Mouse (Mus musculus) limb, embryonic 14.5 days (tissue): ENCODE results near the gene Syne1. TPM values are rescaled to one million over a fixed set of nuclear protein-coding genes. Genes with fewer than 3 reads are reported as not detected.

ENCODE experiments used
- ATAC-seq: fragments of 200-750 bp; cut with Nextera tagmentation; 2 replicates; pipeline ENCODE4 v1.8.0; 2017; ENCODE audit warnings: low read depth, moderate number of reproducible peaks, moderate TSS enrichment; ENCODE audit not compliant: low FRiP score
- DNase-seq: peaks from one replicate; pipeline ENCODE4 v3.0.0-alpha.2; 2015; ENCODE audit warnings: low spot score
- H3K27ac ChIP-seq: fragments of 300-500 bp; sonication (generic); replicated peaks from 2 replicates; pipeline ENCODE4 v1.5.1; 2014; ENCODE audit warnings: low read depth, mild to moderate bottlenecking, low read length, moderate library complexity, mixed read lengths
- H3K27me3 ChIP-seq: fragments of 300-500 bp; sonication (generic); 2 replicates; pipeline ENCODE4 v1.6.1; 2014; ENCODE audit warnings: low read length, mixed read lengths; ENCODE audit not compliant: control insufficient read depth, insufficient read depth
- H3K36me3 ChIP-seq: fragments of 300-500 bp; sonication (generic); 2 replicates; pipeline ENCODE4 v1.6.1; 2014; ENCODE audit warnings: mild to moderate bottlenecking, low read length, moderate library complexity, mixed read lengths; ENCODE audit not compliant: control insufficient read depth, insufficient read depth
- H3K4me1 ChIP-seq: fragments of 300-500 bp; sonication (generic); 2 replicates; pipeline ENCODE4 v1.6.1; 2014; ENCODE audit warnings: antibody characterized with exemption, low read length, mixed read lengths; ENCODE audit not compliant: control insufficient read depth, insufficient read depth
- H3K4me2 ChIP-seq: fragments of 300-500 bp; sonication (generic); replicated peaks from 2 replicates; pipeline ENCODE4 v1.6.1; 2014; ENCODE audit warnings: low read depth, mild to moderate bottlenecking, low read length, moderate library complexity; ENCODE audit not compliant: severe bottlenecking
- H3K4me3 ChIP-seq: fragments of 300-500 bp; sonication (generic); replicated peaks from 2 replicates; pipeline ENCODE4 v1.5.1; 2014; ENCODE audit warnings: low read length
- H3K9ac ChIP-seq: fragments of 300-500 bp; sonication (generic); 2 replicates; pipeline ENCODE4 v1.6.1; 2014; ENCODE audit warnings: mild to moderate bottlenecking, low read depth, low read length, moderate library complexity; ENCODE audit not compliant: severe bottlenecking
- H3K9me3 ChIP-seq: fragments of 300-500 bp; sonication (generic); 2 replicates; pipeline ENCODE4 v1.6.1; 2016; ENCODE audit warnings: low read length; ENCODE audit not compliant: control insufficient read depth
- POLR2A ChIP-seq: fragments of 200-500 bp; IDR thresholded peaks from 2 replicates; pipeline ENCODE4 v1.8.0; 2012; ENCODE audit warnings: inconsistent platforms, mild to moderate bottlenecking, moderate library complexity, borderline replicate concordance; ENCODE audit not compliant: insufficient read depth, insufficient read length; ENCODE audit errors: extremely low read depth
- WGBS: fragments of 180-500 bp; shearing (Covaris S2); extraction: QIAGEN DNeasy Blood & Tissue Kit; methylation state at CpG from one replicate; pipeline ENCODE4 v1.1.7; 2014; 5-methylcytosine and 5-hydroxymethylcytosine counted together
- polyA plus RNA-seq, 2 experiments: library from polyadenylated mRNA; depleted of rRNA in 1 of 2; stranded (reverse) in 1 of 2; unstranded in 1 of 2; fragments of >200 nt; fragmentation: Nextera tagmentation in 1 of 2; extraction: Ambion mirVana in 1 of 2; gene quantifications; 2 replicates each; pipeline versions ENCODE4 v1.2.1 to v1.2.3; 2012 to 2014

The Syne1 gene
- polyA plus RNA-seq, 2 experiments = 11.0 to 11.3 TPM

- DNase-seq (no peak), ATAC-seq (no peak)
- H3K27me3 ChIP-seq = no peaks in the 10 kb centered on the region
- no peak overlapping the region for H3K27ac ChIP-seq
- H3K4me2 ChIP-seq = no peak overlapping the region
- peaks cover 12% of the 10 kb centered on the region for H3K36me3 ChIP-seq
- WGBS = 83% methylated on average over 15 of the region's 15 CpGs
- no peaks in the 10 kb centered on the region for H3K9me3 ChIP-seq
- no peak overlapping the region for H3K9ac ChIP-seq
- no peaks in the 10 kb centered on the region for H3K4me1 ChIP-seq
- H3K4me3 ChIP-seq = no peak overlapping the region
- TF ChIP-seq POLR2A = no peak
Measured at GRCm38 (mm10) chr10:5032192-5033048, 518.9 kb downstream of the Syne1 start.

- Histone ChIP-seq H3K27me3 (no peaks in the 10 kb centered on the region), H3K4me1 (no peaks in the 10 kb centered on the region), H3K4me3 (no peak overlapping the region), H3K27ac (no peak overlapping the region), H3K4me2 (no peak overlapping the region), H3K9me3 (no peaks in the 10 kb centered on the region), H3K36me3 (peaks cover 8% of the 10 kb centered on the region), H3K9ac (no peak overlapping the region)
- DNase-seq = no peak
- no peak for TF ChIP-seq POLR2A
- 75% methylated on average over 1 of the region's 1 CpGs for WGBS
- no peak for ATAC-seq
Measured at GRCm38 (mm10) chr10:5029883-5030282, 521.4 kb downstream of the Syne1 start.

GRCm38 (mm10) chr10:5029161-5029560, 522.1 kb downstream of the Syne1 start:
- no peak overlapping the region for H3K4me2 ChIP-seq
- no peak for TF ChIP-seq POLR2A
- no peak overlapping the region for H3K4me3 ChIP-seq
- no peak overlapping the region for H3K27ac ChIP-seq
- WGBS = 53% methylated on average over 2 of the region's 2 CpGs
- H3K36me3 ChIP-seq = peaks cover 8% of the 10 kb centered on the region
- H3K9me3 ChIP-seq = no peaks in the 10 kb centered on the region
- no peaks in the 10 kb centered on the region for H3K27me3 ChIP-seq
- ATAC-seq (no peak), DNase-seq (no peak)
- H3K4me1 ChIP-seq = no peaks in the 10 kb centered on the region
- H3K9ac ChIP-seq = no peak overlapping the region

- Histone ChIP-seq H3K27ac (no peak overlapping the region), H3K4me1 (no peaks in the 10 kb centered on the region), H3K4me2 (no peak overlapping the region), H3K9me3 (no peaks in the 10 kb centered on the region), H3K36me3 (peaks cover 8% of the 10 kb centered on the region), H3K9ac (no peak overlapping the region), H3K4me3 (no peak overlapping the region), H3K27me3 (no peaks in the 10 kb centered on the region)
- no peak for TF ChIP-seq POLR2A
- ATAC-seq (no peak), DNase-seq (no peak)
- WGBS = 88% methylated on average over 9 of the region's 9 CpGs
Measured at GRCm38 (mm10) chr10:5028301-5028700, 523.0 kb downstream of the Syne1 start.

- no peak for TF ChIP-seq POLR2A
- ATAC-seq = no peak
Measured at GRCm38 (mm10) chr10:5027208-5027607, 524.1 kb downstream of the Syne1 start.

More at GRCm38 (mm10) chr10:5027208-5027607, 524.1 kb downstream of the Syne1 start:
- Histone ChIP-seq H3K27me3 (no peaks in the 10 kb centered on the region), H3K27ac (no peak overlapping the region), H3K9me3 (no peaks in the 10 kb centered on the region), H3K4me1 (no peaks in the 10 kb centered on the region), H3K36me3 (peaks cover 2% of the 10 kb centered on the region), H3K4me3 (no peak overlapping the region), H3K9ac (no peak overlapping the region), H3K4me2 (no peak overlapping the region)
- DNase-seq = no peak
- WGBS = 77% methylated on average over 1 of the region's 1 CpGs
